Mouse (Mus musculus): ENCODE results near the gene Gna13.

DNA sequence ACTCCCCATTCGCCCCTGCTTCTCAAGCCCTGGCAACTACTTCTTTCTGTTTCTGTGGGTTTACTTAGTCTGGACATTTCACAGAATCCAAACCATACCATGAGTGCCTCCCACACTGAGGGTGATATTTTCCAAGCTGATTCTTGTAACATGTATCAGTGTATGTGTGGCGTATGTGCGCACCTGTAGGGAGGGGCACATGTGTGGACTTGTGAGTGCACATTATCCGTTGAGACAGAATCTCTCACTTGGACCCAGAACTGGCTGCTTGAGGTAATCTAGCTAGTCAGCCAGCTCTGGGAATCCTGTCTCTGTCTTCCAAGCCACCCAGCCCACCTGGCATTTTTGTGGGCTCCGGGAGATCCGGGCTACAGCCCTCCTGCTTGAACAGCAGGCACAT lies 2.5 kb upstream of the Gna13 start:
- no peak for TF ChIP-seq CTCF (IDR thresholded peaks at IDR 0.05)
- TF ChIP-seq POLR2A (IDR thresholded peaks at IDR 0.05; ENCODE audit: insufficient read depth, low read depth, low read length), result no peak
